Mouse (Mus musculus) WW6 (cell line): ENCODE results near the gene Slc38a6.

Experiments
- DNase-seq: peaks from one replicate; pipeline ENCODE4 v3.0.0-alpha.2; 2013; ENCODE audit warnings: low read depth, low spot score

The Slc38a6 gene

GRCm38 (mm10) chr12:73384747-73385146 lies 98.2 kb downstream of the Slc38a6 start:
- no peak for DNase-seq

- no peak for DNase-seq
Measured at GRCm38 (mm10) chr12:73392507-73392906, 105.9 kb downstream of the Slc38a6 start.

GRCm38 (mm10) chr12:73393018-73393417 lies 106.4 kb downstream of the Slc38a6 start:
- DNase-seq: no peak

GRCm38 (mm10) chr12:73393881-73394291 lies 107.3 kb downstream of the Slc38a6 start:
- no peak for DNase-seq

- no peak for DNase-seq
Measured at GRCm38 (mm10) chr12:73394571-73394970, 108.0 kb downstream of the Slc38a6 start.

GRCm38 (mm10) chr12:73399426-73399825 lies 112.8 kb downstream of the Slc38a6 start:
- DNase-seq: no peak

GRCm38 (mm10) chr12:73400481-73401025 lies 114.0 kb downstream of the Slc38a6 start:
- DNase-seq: no peak

- DNase-seq: no peak
Measured at GRCm38 (mm10) chr12:73401520-73402130, 115.0 kb downstream of the Slc38a6 start.

- no peak for DNase-seq
Measured at GRCm38 (mm10) chr12:73402137-73402712, 115.6 kb downstream of the Slc38a6 start.

- no peak for DNase-seq
Measured at GRCm38 (mm10) chr12:73402851-73403665, 116.5 kb downstream of the Slc38a6 start.
